8 mouse cellular contexts compared by ENCODE assay signal in genomic region chr8:10405469-10405868, GRCm38 (mm10).
A peak's percentile ranks its signal among the peaks of the same experiment; 100 is the strongest.
DNase-seq lines count a peak whose midpoint lies in the region; ATAC-seq and TF ChIP-seq lines count a peak whose summit lies in the region.

No protein-coding gene starts in this region.

- H3K27me3 ChIP-seq in intestine, embryonic 14.5 days (replicated peaks; ENCODE audit: control insufficient read depth, insufficient read depth, low read length), result no peaks in the 10 kb centered on the region
- no peaks in the 10 kb centered on the region for H3K27me3 ChIP-seq in intestine, embryonic 16.5 days (replicated peaks; ENCODE audit: control insufficient read depth, insufficient read depth, low read length)
- peaks cover 4% of the 10 kb centered on the region; the same call in 1 of the 2 replicates for H3K27me3 ChIP-seq in G1E (ENCODE audit: insufficient read depth, low read length)
- no peaks in the 10 kb centered on the region for H3K27me3 ChIP-seq in heart, postnatal 0 days (ENCODE audit: control insufficient read depth, insufficient read depth, low read length)
- no peaks in the 10 kb centered on the region for H3K27me3 ChIP-seq in midbrain, postnatal 0 days (ENCODE audit: insufficient read depth, low read length)

- H3K9ac ChIP-seq in intestine, embryonic 14.5 days (ENCODE audit: low read length), result no peak overlapping the region
- H3K9ac ChIP-seq in intestine, embryonic 16.5 days (ENCODE audit: low read depth, low read length), result no peak overlapping the region
- no peak overlapping the region for H3K9ac ChIP-seq in heart, postnatal 0 days (replicated peaks; ENCODE audit: low read depth, low read length)
- H3K9ac ChIP-seq in midbrain, postnatal 0 days (replicated peaks; ENCODE audit: low read length, poor library complexity, severe bottlenecking), result no peak overlapping the region

- DNase-seq in intestine, embryonic 14.5 days (ENCODE audit: low spot score), result peak; percentile 74
- peak; percentile 3 for DNase-seq in G1E (ENCODE audit: low spot score)
- peak; percentile 47 to 74 for DNase-seq in cerebellum, postnatal 25 days
- peak; percentile 41 for DNase-seq in heart, postnatal 0 days (ENCODE audit: low spot score)
- DNase-seq in layer of hippocampus, postnatal 36 days, result peak; percentile 38 to 44
- peak; percentile 78 for DNase-seq in midbrain, postnatal 0 days (ENCODE audit: low spot score)

- peak; percentile 33; the same call in 1 of the 2 replicates for TF ChIP-seq CTCF in G1E (IDR thresholded peaks at IDR 0.05; ENCODE audit: low read depth, low read length)
- peak; percentile 64 for TF ChIP-seq CTCF in heart, postnatal 0 days (IDR thresholded peaks at IDR 0.05; ENCODE audit: low read depth)
- peak; percentile 87 for TF ChIP-seq CTCF in midbrain, postnatal 0 days (IDR thresholded peaks at IDR 0.05)

- no peak overlapping the region for H3K27ac ChIP-seq in intestine, embryonic 14.5 days (ENCODE audit: low read depth)
- H3K27ac ChIP-seq in intestine, embryonic 16.5 days (ENCODE audit: low read length), result no peak overlapping the region
- no peak overlapping the region for H3K27ac ChIP-seq in heart, postnatal 0 days (ENCODE audit: low read depth)
- no peak overlapping the region for H3K27ac ChIP-seq in midbrain, postnatal 0 days (ENCODE audit: low read depth, low read length)

- ATAC-seq in intestine, embryonic 14.5 days (replicated peaks; ENCODE audit: low FRiP score, low TSS enrichment, low read depth), result no peak
- no peak for ATAC-seq in intestine, embryonic 16.5 days
- no peak for ATAC-seq in G1E (ENCODE audit: extremely low read depth, insufficient number of reproducible peaks, low FRiP score, poor library complexity, severe bottlenecking)
- ATAC-seq in heart, postnatal 0 days (ENCODE audit: insufficient read depth, low read depth), result no peak
- ATAC-seq in midbrain, postnatal 0 days (ENCODE audit: low FRiP score), result peak; percentile 47
- no peak for ATAC-seq in inflammation-experienced regulatory T-cells, adult 6 months

- no peak overlapping the region for H3K4me3 ChIP-seq in intestine, embryonic 14.5 days (ENCODE audit: low read depth, low read length)
- no peak overlapping the region for H3K4me3 ChIP-seq in intestine, embryonic 16.5 days (ENCODE audit: low read length)
- no peak overlapping the region for H3K4me3 ChIP-seq in G1E (ENCODE audit: low read depth, low read length)
- H3K4me3 ChIP-seq in heart, postnatal 0 days (ENCODE audit: low read depth, low read length), result no peak overlapping the region
- no peak overlapping the region for H3K4me3 ChIP-seq in midbrain, postnatal 0 days (ENCODE audit: low read depth, low read length)

- WGBS in intestine, embryonic 14.5 days, result 27% methylated on average over 8 of the region's 8 CpGs
- WGBS in intestine, embryonic 16.5 days, result 39% methylated on average over 8 of the region's 8 CpGs
- 38% methylated on average over 8 of the region's 8 CpGs for WGBS in heart, postnatal 0 days
- WGBS in midbrain, postnatal 0 days, result 40% methylated on average over 8 of the region's 8 CpGs

- no peak for TF ChIP-seq EP300 in heart, postnatal 0 days (IDR thresholded peaks at IDR 0.05; ENCODE audit: low read depth)

- H3K9me3 ChIP-seq in intestine, embryonic 14.5 days (ENCODE audit: control insufficient read depth, low read length), result no peaks in the 10 kb centered on the region
- H3K9me3 ChIP-seq in intestine, embryonic 16.5 days (ENCODE audit: control insufficient read depth, low read length), result no peaks in the 10 kb centered on the region
- H3K9me3 ChIP-seq in G1E (replicated peaks), result 0 out of 2 replicates have a peak, but pooled peaks cover 2% of the 10 kb centered on the region
- no peaks in the 10 kb centered on the region for H3K9me3 ChIP-seq in heart, postnatal 0 days (replicated peaks; ENCODE audit: control insufficient read depth, low read length)
- no peaks in the 10 kb centered on the region for H3K9me3 ChIP-seq in midbrain, postnatal 0 days (ENCODE audit: low read length)

- no peaks in the 10 kb centered on the region for H3K36me3 ChIP-seq in intestine, embryonic 14.5 days (ENCODE audit: control insufficient read depth, insufficient read depth, low read length)
- H3K36me3 ChIP-seq in intestine, embryonic 16.5 days (ENCODE audit: control insufficient read depth, insufficient read depth, low read length), result no peaks in the 10 kb centered on the region
- H3K36me3 ChIP-seq in G1E (replicated peaks), result no peaks in the 10 kb centered on the region
- H3K36me3 ChIP-seq in heart, postnatal 0 days (replicated peaks; ENCODE audit: control insufficient read depth, insufficient read depth, low read length), result no peaks in the 10 kb centered on the region
- peaks cover 12% of the 10 kb centered on the region for H3K36me3 ChIP-seq in midbrain, postnatal 0 days (ENCODE audit: insufficient read depth, low read length)

- H3K4me2 ChIP-seq in intestine, embryonic 14.5 days (ENCODE audit: low read length), result no peak overlapping the region
- no peak overlapping the region for H3K4me2 ChIP-seq in intestine, embryonic 16.5 days (ENCODE audit: low read depth, low read length)
- no peak overlapping the region for H3K4me2 ChIP-seq in heart, postnatal 0 days (ENCODE audit: low read depth, low read length)
- no peak overlapping the region for H3K4me2 ChIP-seq in midbrain, postnatal 0 days (ENCODE audit: low read depth, low read length, poor library complexity, severe bottlenecking)

- H3K4me1 ChIP-seq in intestine, embryonic 14.5 days (replicated peaks; ENCODE audit: control insufficient read depth, insufficient read depth, low read length), result no peaks in the 10 kb centered on the region
- H3K4me1 ChIP-seq in intestine, embryonic 16.5 days (ENCODE audit: control insufficient read depth, insufficient read depth, low read length), result no peaks in the 10 kb centered on the region
- H3K4me1 ChIP-seq in G1E (ENCODE audit: insufficient read depth, low read depth, low read length), result no peaks in the 10 kb centered on the region
- H3K4me1 ChIP-seq in heart, postnatal 0 days (ENCODE audit: control insufficient read depth, insufficient read depth), result no peaks in the 10 kb centered on the region
- no peaks in the 10 kb centered on the region for H3K4me1 ChIP-seq in midbrain, postnatal 0 days (ENCODE audit: insufficient read depth, low read length)

Comparison
In these comparisons a context has a peak if more than half of its experiments do, and no peak if none do; other contexts are left out.
1. DNase-seq: peak in every context shown above with its lines; median percentile 78 in midbrain, postnatal 0 days; 74 in intestine, embryonic 14.5 days; 60 in cerebellum, postnatal 25 days; 41 in heart, postnatal 0 days; 41 in layer of hippocampus, postnatal 36 days; 3 in G1E.
2. CTCF ChIP-seq: peak in every context shown above with its lines; median percentile 87 in midbrain, postnatal 0 days; 64 in heart, postnatal 0 days; 33 in G1E.